Mouse (Mus musculus) thymus, postnatal 36 days (tissue): ENCODE measurements around the gene Hoxd10.

ENCODE experiments used
- DNase-seq, 2 experiments: peaks; one replicate each; pipeline ENCODE4 v3.0.0; 2022; ENCODE audit warnings: mixed read lengths in 2 of 2

The Hoxd10 gene

GRCm38 (mm10) chr2:74691022-74691951 lies at the start of gene Hoxd10:
Gene Hoxd10 (plus strand): TSS chr2:74691924.
- DNase-seq = no peak

GRCm38 (mm10) chr2:74642431-74642830 lies 49.3 kb upstream of the Hoxd10 start:
- no peak for DNase-seq

GRCm38 (mm10) chr2:74645631-74646030 lies 46.1 kb upstream of the Hoxd10 start:
- DNase-seq = no peak

- no peak for DNase-seq
Measured at GRCm38 (mm10) chr2:74647082-74647864, 44.5 kb upstream of the Hoxd10 start.

DNA sequence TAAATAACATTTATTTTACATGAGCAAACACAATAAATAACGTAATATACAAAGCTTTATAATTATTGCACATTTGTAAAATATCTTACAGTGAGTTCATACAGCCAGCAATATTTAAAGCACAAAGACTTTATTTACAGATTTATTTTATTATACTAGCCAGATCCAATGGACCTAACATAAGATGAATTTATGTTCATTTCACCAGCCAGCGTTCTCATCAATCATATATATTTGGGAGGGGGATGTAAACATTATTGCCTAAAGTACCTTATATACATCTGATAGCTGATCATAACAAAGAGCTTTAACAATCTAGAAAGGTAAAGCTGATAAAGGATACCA lies 38.8 kb upstream of the Hoxd10 start:
- DNase-seq = no peak

- no peak for DNase-seq
Measured at GRCm38 (mm10) chr2:74653781-74654535, 37.8 kb upstream of the Hoxd10 start.

DNA sequence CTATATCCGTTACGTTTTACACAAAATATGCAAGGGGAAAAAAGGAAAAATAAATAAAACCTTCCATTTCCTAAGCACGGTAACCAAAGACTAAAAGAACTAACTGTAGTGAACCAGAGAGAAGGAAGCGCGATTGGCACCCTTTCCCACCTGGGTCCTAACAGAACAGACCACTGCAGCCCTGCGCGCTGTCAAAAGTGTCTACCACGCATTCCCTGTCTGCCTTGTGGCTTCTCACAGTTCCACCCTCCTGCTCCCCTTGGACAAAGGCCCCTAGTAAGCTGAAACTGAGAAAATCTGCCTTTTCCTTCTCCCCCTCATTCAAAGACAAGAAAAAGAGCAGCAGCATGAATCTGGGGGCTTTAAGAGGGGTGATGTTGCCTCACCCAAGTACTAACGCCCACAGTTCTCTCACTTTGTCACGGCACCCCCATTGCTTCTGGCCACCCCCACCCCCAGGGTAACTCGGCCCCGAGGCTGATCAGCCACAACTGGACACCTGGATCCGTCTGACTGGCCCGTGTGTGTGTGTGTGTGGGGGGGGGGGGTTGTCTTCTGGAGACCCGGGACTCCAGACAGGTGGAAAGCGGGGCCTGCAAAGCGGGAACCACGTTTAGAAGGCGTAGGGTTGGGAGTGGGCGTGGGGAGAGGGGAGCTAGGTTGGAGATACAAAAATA lies 36.8 kb upstream of the Hoxd10 start:
- DNase-seq = no peak

GRCm38 (mm10) chr2:74655420-74655781 lies 36.3 kb upstream of the Hoxd10 start:
- peak in 1 of 2 experiments; percentile 32 for DNase-seq

- DNase-seq = peak in 1 of 2 experiments; percentile 17
Measured at GRCm38 (mm10) chr2:74655821-74656631, 35.7 kb upstream of the Hoxd10 start.

DNA sequence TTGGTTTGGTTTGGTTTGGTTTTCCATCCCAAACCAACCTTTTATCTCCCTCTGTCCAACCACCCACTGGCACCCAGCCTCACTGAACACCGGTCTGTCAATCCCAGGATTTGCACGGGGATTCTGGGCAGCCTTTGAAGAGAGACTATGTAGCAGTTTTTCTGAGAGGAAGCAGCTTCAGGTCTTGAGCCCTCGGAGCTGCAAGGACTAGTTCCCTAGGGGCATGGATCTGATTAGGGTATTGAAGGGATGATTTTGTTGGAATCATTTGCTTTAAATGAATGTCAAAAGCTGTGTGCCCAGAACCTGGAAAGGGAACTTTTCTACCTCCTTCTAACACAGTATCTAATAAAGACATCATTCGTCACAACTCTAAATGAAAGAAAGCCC lies 35.1 kb upstream of the Hoxd10 start:
- no peak for DNase-seq

- peak in 1 of 2 experiments; percentile 23 for DNase-seq
Measured at GRCm38 (mm10) chr2:74657251-74658023, 34.3 kb upstream of the Hoxd10 start.

- no peak for DNase-seq
Measured at GRCm38 (mm10) chr2:74658024-74658666, 33.6 kb upstream of the Hoxd10 start.

GRCm38 (mm10) chr2:74658667-74659371 lies 32.9 kb upstream of the Hoxd10 start:
- DNase-seq = no peak

- DNase-seq = no peak
Measured at GRCm38 (mm10) chr2:74659507-74660005, 32.2 kb upstream of the Hoxd10 start, which contains the start of gene Evx2. Gene Evx2 (minus strand): TSS chr2:74659557.

- DNase-seq = no peak
Measured at GRCm38 (mm10) chr2:74660421-74661375, 31.0 kb upstream of the Hoxd10 start.

DNA sequence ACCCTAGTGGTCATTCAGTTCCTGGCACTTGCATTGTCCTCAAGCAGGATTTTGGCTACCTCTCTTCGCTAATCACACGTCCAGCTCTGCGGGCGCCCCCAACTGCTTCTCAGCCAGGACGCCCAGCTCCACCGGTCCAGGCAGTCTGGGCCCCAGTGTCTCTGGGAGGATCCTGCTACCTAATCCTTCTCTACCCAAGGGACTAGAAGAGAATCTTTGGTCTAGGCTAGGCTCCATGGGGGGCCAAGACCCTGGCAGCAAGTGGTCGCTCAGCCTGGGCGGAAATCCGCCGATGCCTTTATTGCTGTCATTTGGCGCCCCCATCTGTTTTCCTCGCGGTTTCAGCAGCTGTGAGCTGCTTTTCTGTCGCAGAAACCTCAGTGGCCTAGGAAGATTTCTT lies 30.0 kb upstream of the Hoxd10 start:
- peak in 1 of 2 experiments; percentile 12 for DNase-seq

GRCm38 (mm10) chr2:74663291-74663925 lies 28.3 kb upstream of the Hoxd10 start:
- no peak for DNase-seq

DNA sequence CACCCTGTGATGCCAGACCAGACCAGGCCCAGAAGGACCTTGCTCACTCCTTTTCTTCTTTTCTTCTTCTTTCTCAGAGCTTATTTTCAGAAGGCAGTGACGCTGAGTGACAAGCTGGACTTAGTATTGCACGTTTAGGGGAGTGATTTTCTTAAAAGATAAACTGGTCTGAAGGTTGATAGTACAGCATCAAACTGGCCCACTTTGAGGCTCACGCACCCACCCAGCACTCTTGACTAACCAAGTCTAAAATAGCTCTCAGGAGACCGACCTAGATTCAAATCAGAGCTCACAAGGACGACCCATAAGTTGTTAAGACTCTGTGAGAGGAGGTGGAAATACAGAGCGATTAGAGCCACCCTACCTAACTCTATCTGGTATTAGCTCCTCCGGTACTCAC lies 25.3 kb upstream of the Hoxd10 start:
- DNase-seq = no peak
